Mouse (Mus musculus) cerebellum, adult 2 months (tissue): ENCODE results near the gene Lin7a.

Experiments
- CTCF ChIP-seq: fragments of 200-500 bp; IDR thresholded peaks from 2 replicates; pipeline ENCODE4 v1.5.1; 2011; ENCODE audit warnings: low read depth, mild to moderate bottlenecking, control low read depth, low read length, moderate library complexity, borderline replicate concordance; ENCODE audit not compliant: insufficient read depth
- POLR2A ChIP-seq: fragments of 200-500 bp; IDR thresholded peaks from 2 replicates; pipeline ENCODE4 v1.6.1; 2011; ENCODE audit warnings: low read length, control low read depth, borderline replicate concordance; ENCODE audit not compliant: insufficient read depth

DNA sequence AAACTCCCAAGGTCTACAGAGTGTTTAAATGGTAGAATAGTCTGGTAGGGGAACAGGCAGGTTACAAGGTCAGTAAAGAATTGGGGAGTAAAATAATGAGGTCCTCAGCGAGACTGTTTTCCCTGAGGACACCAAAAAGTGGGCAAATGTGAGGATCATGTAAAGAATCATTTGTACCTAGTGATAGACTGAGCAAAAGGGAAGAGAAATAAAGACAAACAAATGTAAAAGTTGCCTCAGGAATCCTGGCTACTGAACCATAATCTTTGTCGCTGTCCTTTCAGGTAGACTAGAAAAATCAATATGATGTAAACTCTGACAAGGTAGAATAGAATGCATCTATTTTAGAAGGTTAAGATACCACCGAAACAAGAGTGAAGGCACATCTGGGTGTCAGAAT lies 36.0 kb upstream of the Lin7a start:
- no peak for TF ChIP-seq CTCF
- TF ChIP-seq POLR2A = no peak
